In genomic region chr3:101916525-101916924, GRCm38 (mm10) we compare ENCODE assay signal across 18 mouse cellular contexts.
"Had no signal": no experiment of that assay in that cellular context is flagged by ENCODE, and none has a peak within 500 bp of the region (broad histone marks: within the 10 kb centered on the region; RNA-seq: fewer than 3 reads in every experiment).

No protein-coding gene starts in this region.

- H3K4me1 ChIP-seq: limb, embryonic 12.5 days; limb, embryonic 15.5 days had no signal

- H3K4me3 ChIP-seq: limb, embryonic 12.5 days; limb, embryonic 15.5 days; midbrain, embryonic 13.5 days; neural tube, embryonic 12.5 days; neural tube, embryonic 15.5 days had no signal

- H3K27me3 ChIP-seq: limb, embryonic 12.5 days; limb, embryonic 15.5 days; midbrain, embryonic 13.5 days; neural tube, embryonic 12.5 days; neural tube, embryonic 15.5 days had no signal

- H3K4me2 ChIP-seq: limb, embryonic 12.5 days; limb, embryonic 15.5 days; liver, embryonic 11.5 days; lung, embryonic 14.5 days; midbrain, embryonic 13.5 days; neural tube, embryonic 12.5 days; neural tube, embryonic 15.5 days had no signal

- DNase-seq: kidney, adult 8-10 months; kidney, postnatal 14 days; kidney, postnatal 4 days; liver, postnatal 0 days; lung, embryonic 14.5 days; right cerebral cortex, postnatal 4 days; thymus, adult 2 months; thymus, postnatal 14 days had no signal

- H3K27ac ChIP-seq: limb, embryonic 12.5 days; limb, embryonic 15.5 days; liver, embryonic 14.5 days; macrophage; neural tube, embryonic 12.5 days; neural tube, embryonic 15.5 days; stomach, postnatal 0 days had no signal

- H3K9ac ChIP-seq: limb, embryonic 12.5 days; limb, embryonic 15.5 days; liver, embryonic 14.5 days; liver, postnatal 0 days; lung, embryonic 14.5 days; midbrain, embryonic 13.5 days; neural tube, embryonic 12.5 days; neural tube, embryonic 15.5 days had no signal

- ATAC-seq: liver, postnatal 0 days; lung, postnatal 0 days had no signal

- H3K9me3 ChIP-seq: limb, embryonic 12.5 days; limb, embryonic 15.5 days; midbrain, embryonic 13.5 days; neural tube, embryonic 12.5 days; neural tube, embryonic 15.5 days had no signal
